Mouse (Mus musculus) adrenal gland, postnatal 4 days (tissue): ENCODE data around the gene Nlgn2. TPM values are rescaled to one million over a fixed set of nuclear protein-coding genes. Genes with fewer than 3 reads are reported as not detected.

ENCODE experiments used
- DNase-seq, 2 experiments: peaks; one replicate each; pipeline ENCODE4 v3.0.0; 2021 to 2022; ENCODE audit warnings: low spot score in 2 of 2, mixed read lengths in 2 of 2
- microRNA-seq: library from miRNA; unstranded; fragments of <30 nt; microRNA quantifications from one replicate; pipeline ENCODE4 v1.2.0, GENCODE M21; 2021
- total RNA-seq, 2 experiments: library from RNA; stranded (reverse); gene quantifications; 2 replicates each; pipeline ENCODE4 v1.2.3; 2021

Gene Nlgn2
- total RNA-seq, 2 experiments from 2014 or later, result 33.6 to 35.2 TPM

DNA sequence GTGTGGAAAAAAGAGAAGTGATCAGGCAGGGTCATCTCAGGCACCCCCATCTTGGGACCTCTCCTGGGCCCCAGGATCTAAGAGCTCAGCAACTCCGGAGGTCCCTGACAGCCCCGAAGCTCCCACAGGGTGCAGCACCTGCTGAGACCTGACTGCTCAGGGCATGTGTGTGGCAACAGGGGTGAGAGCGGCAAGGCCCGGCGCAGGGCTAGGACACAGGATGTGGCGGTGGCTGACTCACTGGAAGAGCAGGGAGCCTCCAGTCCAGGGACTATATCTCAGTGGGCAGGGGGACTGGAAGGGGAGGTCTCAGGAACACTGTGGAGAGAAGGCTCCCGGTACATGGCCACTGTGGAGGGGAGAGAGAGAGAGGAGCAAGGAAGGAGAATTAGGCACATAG lies 39.7 kb downstream of the Nlgn2 start:
- no peak for DNase-seq

DNA sequence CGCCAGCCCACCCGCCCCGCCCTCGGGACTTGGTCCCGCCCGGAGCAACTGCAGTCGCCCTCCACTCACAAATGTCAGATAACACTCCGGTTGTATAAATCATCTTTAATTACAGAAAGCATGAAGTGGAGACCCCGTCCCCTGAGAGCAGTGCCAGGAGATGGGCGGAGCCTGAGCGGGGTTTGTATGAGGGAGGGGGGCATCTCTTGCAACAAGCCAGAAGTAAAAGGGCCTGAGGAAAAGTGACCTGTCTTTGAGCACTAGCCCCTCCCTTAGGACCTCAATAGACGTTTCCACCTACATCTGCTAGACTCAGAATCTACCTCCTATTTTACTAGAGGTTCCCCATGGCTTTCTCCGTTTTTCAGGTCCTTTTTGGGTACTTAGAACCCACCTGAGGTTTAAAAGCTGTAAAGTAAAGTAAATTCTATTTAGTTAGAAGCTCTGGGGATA lies 41.6 kb downstream of the Nlgn2 start:
- DNase-seq, result no peak

DNA sequence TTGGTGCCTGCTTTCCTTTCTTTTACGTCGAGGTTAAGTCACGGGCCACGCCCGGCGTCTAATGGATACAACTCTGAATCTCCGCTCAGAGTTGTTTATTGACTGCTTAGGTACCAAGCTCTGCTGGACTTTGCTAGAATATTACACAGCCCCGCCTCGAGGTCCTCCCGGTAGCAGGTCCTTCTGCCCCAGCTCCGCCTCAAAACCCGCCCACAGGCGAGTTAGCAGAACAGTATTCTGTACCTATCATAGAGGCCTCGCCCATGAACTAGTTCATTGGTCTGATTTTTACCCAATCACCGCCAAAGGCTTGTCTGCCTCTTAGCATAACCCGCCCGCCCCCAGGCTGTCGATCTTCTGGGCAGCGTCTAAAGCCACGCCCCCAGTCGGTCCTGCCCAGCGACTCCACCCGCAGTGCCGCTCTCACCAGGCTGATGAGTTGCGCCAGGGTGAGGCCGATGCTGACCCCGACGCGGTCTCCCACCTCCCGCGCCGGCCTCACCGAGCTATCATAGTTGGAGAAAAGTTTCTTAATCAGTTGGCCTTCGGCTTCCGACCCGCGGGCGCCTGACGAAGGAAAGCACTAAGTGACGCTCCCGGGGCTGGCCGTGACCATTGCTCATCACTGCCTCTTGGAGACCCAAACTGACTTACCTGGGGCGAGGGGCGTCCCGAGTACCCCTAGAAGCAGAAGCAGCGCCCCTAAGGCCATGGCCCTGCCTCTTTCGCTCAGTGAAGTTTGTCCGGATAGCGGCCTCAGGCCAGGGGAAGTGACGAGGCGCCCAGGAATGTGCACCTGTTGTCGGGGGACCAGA lies 42.2 kb downstream of the Nlgn2 start, which contains the start of gene Chrnb1:
TSS of gene Chrnb1 (minus strand) at position 776 of the 815 bp plus-strand sequence.
- DNase-seq, result peak; percentile 63 to 83

DNA sequence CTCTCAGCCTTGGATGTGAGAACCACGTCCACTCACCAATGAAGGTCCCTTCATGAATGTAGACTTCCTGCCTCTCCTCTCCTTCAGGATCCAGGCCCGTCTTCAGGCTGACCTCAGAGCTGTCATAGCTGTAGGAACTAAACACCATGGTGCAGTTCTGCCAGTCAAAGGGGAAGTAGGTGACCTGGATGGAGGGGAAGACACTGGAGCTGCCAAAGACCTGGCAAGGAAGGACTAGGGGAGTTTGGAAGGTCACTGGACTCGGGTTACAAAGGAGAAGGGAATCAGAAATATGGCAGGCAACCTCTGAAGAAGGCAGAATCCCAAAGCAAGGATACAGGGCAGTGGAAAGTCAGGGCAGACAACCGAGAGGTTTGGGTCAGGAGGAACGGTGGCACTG lies 44.2 kb downstream of the Nlgn2 start:
- DNase-seq, result no peak

DNA sequence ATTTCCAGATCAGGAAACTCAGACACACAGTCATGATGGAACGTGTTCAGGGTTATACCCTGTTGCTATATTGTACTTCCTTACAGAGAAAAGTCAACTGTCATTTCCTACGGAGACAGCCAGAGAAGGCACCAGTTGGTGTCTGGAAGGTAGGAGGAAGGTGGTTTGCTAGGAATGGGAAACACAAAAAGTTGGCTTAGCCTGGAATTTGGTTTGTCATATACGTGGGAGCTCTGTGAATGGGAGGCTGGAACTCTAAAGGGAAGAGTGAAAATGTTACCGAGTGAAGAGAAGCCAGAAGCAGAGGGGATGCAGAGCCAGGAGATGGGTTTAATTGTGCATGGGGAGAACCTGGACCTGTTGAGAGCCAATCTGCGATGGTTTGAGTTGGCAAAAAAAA lies 46.2 kb downstream of the Nlgn2 start:
- DNase-seq, result no peak

DNA sequence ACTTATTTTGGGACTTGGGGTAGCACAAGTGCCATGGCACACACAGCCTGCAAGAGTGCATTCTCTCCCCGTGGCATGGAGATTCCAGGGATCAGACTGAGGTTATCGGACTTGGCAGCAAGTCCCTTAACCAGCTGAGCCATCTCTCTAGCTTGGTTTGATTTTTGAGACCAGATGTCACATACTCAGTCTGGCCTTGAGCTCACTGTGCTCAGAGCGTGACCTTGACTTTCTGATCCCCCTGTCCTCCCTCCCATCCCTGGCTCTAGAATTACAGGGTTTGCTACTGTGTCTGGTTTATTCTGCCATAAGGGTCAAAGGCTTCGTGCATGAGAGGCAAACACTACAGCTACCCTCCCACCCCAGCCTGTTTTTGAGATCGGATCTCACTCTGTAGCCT lies 48.2 kb downstream of the Nlgn2 start:
- no peak for DNase-seq

DNA sequence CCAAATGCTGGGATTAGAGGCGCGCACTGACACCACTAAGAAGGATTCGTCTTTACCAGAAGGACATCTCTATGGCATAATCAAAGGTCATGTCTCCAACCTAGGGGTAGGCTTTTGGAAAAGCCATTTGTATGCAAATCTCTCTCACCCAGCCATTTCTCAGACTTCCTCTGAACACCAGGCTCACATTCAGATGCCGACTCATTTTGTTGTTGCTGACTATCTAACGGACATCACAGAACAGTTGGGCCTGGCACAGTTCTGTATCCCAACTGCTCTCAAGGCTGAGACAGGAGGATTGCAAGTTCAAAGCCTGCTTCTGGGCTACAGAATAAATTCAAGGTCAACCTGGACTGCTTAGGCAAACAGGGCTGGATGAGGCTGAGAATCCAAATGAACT lies 50.3 kb downstream of the Nlgn2 start:
- DNase-seq, result no peak

DNA sequence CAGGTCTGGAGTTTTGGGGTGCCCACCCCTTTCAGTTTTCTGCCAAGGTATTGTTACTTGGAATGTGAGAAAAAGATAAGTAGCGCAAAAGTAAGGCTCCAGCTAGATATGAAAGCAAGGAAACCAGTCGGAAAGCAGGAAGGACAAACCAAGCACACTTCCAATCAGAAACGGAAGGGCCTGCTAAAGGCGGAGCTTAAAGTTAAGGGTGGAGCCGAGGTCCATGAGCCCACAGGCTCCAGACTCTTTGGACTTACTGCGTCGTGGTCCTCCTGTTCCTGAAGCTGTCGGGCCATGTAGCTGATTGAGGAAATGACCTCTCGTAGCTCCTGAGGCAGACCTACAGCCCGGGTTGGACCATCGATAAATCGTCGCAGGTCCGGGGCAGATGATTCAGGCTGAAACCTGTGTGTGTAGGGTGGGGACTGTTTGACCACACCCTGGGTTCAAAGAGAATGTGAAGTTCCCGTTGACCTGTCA lies 52.8 kb downstream of the Nlgn2 start:
- no peak for DNase-seq

DNA sequence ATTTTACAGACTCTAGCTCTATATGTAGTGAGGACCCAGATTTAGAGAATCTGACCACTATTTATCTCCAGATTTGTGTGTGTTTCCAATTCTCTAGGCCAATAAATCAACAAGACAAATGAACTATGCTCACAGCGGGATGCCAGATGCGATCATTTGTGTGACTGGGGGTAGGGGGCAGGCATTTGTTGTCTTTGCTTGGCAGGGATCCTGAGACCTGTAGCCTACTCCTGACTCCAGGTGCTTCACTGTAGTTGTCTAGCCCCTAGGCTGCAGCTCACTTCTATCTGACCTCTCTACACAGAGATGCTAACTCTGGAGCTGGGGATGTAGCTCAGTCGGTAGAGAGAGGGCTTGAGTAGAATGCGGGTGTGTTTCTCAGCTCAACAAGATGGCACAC lies 55.8 kb downstream of the Nlgn2 start:
- DNase-seq, result no peak

DNA sequence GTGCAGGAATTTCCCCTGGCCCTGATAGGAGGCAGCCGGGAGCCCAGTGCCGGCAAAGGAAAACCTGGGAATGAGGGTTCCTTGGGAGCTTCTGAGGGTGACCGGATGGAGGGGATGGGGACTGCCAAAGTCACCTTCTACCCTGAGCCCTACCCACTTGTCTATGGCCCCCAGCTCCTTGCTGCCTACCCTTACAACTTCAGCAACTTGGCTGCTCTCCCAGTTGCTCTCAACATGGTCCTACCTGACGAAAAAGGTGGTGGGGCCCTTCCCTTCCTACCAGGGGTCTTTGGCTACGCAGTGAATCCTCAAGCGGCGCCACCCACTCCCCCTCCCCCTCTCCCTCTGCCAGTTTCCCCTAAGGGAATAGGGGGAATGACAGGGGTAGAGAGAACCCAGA lies 58.6 kb downstream of the Nlgn2 start:
- no peak for DNase-seq

DNA sequence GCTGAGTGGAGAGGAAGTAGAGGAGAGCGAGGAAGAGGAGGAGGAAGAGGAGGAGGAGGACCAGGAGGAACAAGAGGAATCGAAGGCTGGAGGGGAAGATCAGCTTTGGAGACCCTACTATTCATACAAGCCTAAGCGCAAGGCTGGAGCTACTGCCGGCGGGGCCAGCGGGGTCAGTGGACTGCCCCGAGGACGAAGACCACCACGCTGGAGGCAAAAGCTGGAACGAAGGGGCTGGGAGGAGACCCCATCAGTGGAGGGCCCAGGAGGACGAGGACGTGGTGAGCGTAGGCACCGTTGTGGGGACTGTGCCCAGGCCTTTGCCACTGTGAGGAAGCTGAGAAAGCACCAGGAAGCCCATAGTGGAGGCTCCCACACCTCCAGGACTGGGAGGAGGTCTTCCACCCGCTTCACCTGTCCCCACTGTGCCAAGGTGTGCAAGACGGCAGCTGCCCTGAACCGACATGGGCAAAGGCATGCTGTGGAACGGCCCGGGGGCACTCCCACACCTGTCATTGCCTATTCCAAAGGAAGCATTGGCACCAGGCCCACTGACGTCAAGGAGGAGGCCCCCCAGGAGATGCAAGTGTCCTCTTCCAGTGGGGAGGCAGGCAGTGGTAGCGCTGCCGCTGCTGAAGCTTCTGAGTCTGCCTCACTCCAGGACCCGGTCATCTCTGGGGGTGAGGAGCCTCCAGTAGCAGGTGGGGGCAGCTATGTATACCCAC lies 59.2 kb downstream of the Nlgn2 start:
- no peak for DNase-seq

DNA sequence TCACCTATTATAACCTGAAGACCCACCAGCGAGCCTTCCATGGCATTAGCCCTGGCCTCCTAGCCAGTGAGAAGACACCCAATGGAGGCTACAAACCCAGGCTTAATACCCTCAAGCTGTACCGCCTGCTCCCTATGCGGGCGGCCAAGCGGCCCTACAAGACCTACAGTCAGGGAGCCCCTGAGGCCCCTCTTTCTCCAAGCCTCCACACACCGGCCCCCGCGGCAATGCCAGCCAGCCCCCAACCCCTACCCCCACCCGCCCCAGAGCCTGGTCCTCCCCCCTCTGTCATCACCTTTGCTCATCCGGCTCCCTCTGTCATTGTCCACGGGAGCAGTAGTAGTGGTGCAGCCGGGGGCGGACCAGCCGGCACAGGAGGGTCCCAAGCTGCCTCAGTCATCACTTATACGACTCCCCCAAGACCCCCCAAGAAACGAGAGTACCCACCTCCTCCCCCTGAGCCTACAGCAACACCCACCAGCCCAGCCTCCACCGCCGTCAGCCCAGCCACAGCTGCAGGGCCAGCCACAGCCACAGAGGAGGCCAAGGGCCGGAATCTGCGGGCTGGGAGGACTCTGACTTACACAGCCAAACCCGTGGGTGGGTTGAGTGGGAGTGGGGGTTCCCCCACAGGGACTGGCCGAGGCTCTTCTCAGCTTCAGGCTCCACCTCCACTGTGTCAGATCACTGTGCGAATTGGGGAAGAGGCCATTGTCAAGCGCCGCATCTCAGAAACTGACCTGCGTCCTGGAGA lies 59.9 kb downstream of the Nlgn2 start:
- DNase-seq, result no peak

DNA sequence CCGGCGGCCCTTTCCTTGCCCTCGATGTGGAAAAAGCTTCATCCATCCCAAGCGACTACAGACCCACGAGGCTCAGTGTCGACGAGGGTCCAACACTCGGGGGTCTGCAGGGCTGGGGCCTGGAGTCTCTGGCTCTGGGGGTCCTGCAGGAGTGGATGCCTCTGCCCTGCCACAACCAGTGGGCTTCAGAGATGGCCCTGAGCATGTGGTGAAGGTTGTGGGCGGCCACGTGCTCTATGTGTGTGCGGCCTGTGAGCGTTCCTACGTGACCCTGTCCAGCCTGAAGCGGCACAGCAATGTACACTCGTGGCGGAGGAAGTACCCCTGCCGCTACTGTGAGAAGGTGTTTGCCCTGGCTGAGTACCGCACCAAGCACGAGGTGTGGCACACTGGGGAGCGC lies 61.1 kb downstream of the Nlgn2 start:
- no peak for DNase-seq

DNA sequence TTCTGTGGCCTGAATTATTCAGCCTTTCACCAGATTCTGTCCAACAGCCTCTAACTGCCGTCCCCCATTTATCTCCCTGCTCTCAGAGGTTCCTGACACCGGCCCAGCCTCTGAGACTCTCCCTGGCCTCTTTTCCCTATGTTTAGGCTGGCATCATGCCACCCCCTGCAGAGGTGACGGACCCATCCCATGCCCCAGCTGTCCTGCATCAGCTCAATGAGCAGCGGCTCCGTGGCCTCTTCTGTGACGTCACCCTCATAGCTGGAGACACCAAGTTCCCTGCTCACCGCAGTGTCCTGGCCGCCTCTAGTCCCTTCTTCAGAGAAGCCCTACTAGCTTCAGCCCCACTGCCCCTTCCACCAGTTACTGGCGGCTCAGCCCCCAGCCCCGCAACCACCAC lies 61.9 kb downstream of the Nlgn2 start:
- no peak for DNase-seq

DNA sequence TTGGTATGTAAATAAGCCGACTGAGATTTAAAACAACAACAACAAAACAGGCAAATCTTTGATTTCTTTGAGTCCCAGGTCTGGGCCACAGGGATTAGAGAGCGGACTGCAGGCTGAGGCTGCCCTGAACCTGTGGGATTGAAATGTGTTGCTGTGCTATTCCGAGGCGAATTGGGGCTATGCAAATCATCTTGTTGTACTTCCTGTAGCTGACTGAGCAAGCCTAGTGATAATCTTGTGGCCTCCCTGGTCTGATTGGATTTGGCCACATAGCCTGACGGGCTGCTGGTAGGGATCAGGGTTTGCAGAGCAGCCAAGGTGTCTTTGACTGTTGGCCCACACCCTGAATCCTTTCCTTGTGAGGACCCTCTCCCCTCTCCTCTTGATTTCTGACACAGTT lies 62.6 kb downstream of the Nlgn2 start:
- DNase-seq, result no peak

Small RNA genes lying within 50 kb of the gene (microRNA-seq; reads per million reads assigned to microRNA genes)
- not detected for gene Mir6924

Other genes starting within 250 kb of the Nlgn2 start
- gene Atp1b2, start 231.8 kb downstream of the Nlgn2 start, total RNA-seq, result 10 to 100 TPM; 74.6 to 83.4 TPM
- under 1 TPM in 1 of 2 experiments, not detected in 1; 0.59 TPM for gene Shbg, start 219.9 kb downstream of the Nlgn2 start, total RNA-seq
- gene Sat2, start 215.8 kb downstream of the Nlgn2 start, total RNA-seq, result 10 to 100 TPM; 18.3 to 20.9 TPM
- 100 to 1,000 TPM in 1 of 2 experiments, 10 to 100 TPM in 1; 89.3 to 111 TPM for gene Fxr2, start 204.8 kb downstream of the Nlgn2 start, total RNA-seq
- gene Sox15, start 182.5 kb downstream of the Nlgn2 start, total RNA-seq, result under 1 TPM; 0.62 to 0.73 TPM
- 100 to 1,000 TPM; 107 to 119 TPM for gene Mpdu1, start 175.1 kb downstream of the Nlgn2 start, total RNA-seq
- gene Cd68, start 171.6 kb downstream of the Nlgn2 start, total RNA-seq, result 10 to 100 TPM; 11.9 to 12.5 TPM
- 100 to 1,000 TPM; 640 to 673 TPM for gene Eif4a1, start 165.4 kb downstream of the Nlgn2 start, total RNA-seq
- gene Senp3, start 155.7 kb downstream of the Nlgn2 start, total RNA-seq, result 10 to 100 TPM; 86.6 to 90.7 TPM
- 1 to 10 TPM; 4.2 to 5.2 TPM for gene Tnfsf13, start 152.0 kb downstream of the Nlgn2 start, total RNA-seq
- gene Tnfsf12, start 141.9 kb downstream of the Nlgn2 start, total RNA-seq, result 10 to 100 TPM; 23.0 to 23.1 TPM
- gene Tnfsfm13, start 141.7 kb downstream of the Nlgn2 start, total RNA-seq, result 1 to 10 TPM; 3.1 to 4.6 TPM
- gene Polr2a, start 79.1 kb downstream of the Nlgn2 start, total RNA-seq, result 100 to 1,000 TPM in 1 of 2 experiments, 10 to 100 TPM in 1; 92.4 to 108 TPM
- not detected for gene Slc35g3, start 75.8 kb downstream of the Nlgn2 start, total RNA-seq
- 10 to 100 TPM; 48.5 to 58.3 TPM for gene Zbtb4, start 71.9 kb downstream of the Nlgn2 start, total RNA-seq
- 1 to 10 TPM; 3.6 to 4.0 TPM for gene Chrnb1, start 41.8 kb downstream of the Nlgn2 start, total RNA-seq
- 1 to 10 TPM; 3.4 to 4.8 TPM for gene Fgf11, start 35.9 kb downstream of the Nlgn2 start, total RNA-seq
- 1 to 10 TPM in 1 of 2 experiments, under 1 TPM in 1; 0.76 to 1.4 TPM for gene Tmem102, start 32.2 kb downstream of the Nlgn2 start, total RNA-seq
- gene Gm39566, start 22.5 kb downstream of the Nlgn2 start, total RNA-seq, result not detected
- not detected for gene Spem2, start 19.3 kb downstream of the Nlgn2 start, total RNA-seq
- gene Spem1, start 15.6 kb downstream of the Nlgn2 start, total RNA-seq, result not detected
- 100 to 1,000 TPM; 141 to 143 TPM for gene Tmem256, start 730 bp upstream of the Nlgn2 start, total RNA-seq
- gene Plscr3, start 8.6 kb upstream of the Nlgn2 start, total RNA-seq, result 10 to 100 TPM; 76.6 to 77.9 TPM
- gene Tnk1, start 20.9 kb upstream of the Nlgn2 start, total RNA-seq, result 1 to 10 TPM in 1 of 2 experiments, under 1 TPM in 1; 0.17 to 1.7 TPM
- gene Tmem95, start 40.2 kb upstream of the Nlgn2 start, total RNA-seq, result not detected
- gene Kctd11, start 43.6 kb upstream of the Nlgn2 start, total RNA-seq, result 1 to 10 TPM; 3.4 to 4.1 TPM
- gene Acap1, start 57.8 kb upstream of the Nlgn2 start, total RNA-seq, result 1 to 10 TPM; 1.4 to 1.7 TPM
- gene 2810408A11Rik, start 63.2 kb upstream of the Nlgn2 start, total RNA-seq, result 1 to 10 TPM; 4.8 to 5.6 TPM
- gene Neurl4, start 63.3 kb upstream of the Nlgn2 start, total RNA-seq, result 10 to 100 TPM; 45.9 to 53.3 TPM
- 10 to 100 TPM; 60.0 to 67.0 TPM for gene Gps2, start 76.1 kb upstream of the Nlgn2 start, total RNA-seq
- 100 to 1,000 TPM; 598 to 600 TPM for gene Eif5a, start 84.2 kb upstream of the Nlgn2 start, total RNA-seq
- 10 to 100 TPM in 1 of 2 experiments, 1 to 10 TPM in 1; 9.7 to 20.6 TPM for gene Ybx2, start 98.0 kb upstream of the Nlgn2 start, total RNA-seq
- gene Slc2a4, start 110.4 kb upstream of the Nlgn2 start, total RNA-seq, result 10 to 100 TPM; 23.6 to 24.8 TPM
- 10 to 100 TPM in 1 of 2 experiments, 1 to 10 TPM in 1; 3.1 to 17.3 TPM for gene Cldn7, start 127.0 kb upstream of the Nlgn2 start, total RNA-seq
- gene Ctdnep1, start 143.4 kb upstream of the Nlgn2 start, total RNA-seq, result 100 to 1,000 TPM; 119 to 130 TPM
- 10 to 100 TPM; 65.5 to 70.9 TPM for gene Elp5, start 144.7 kb upstream of the Nlgn2 start, total RNA-seq
- gene Gabarap, start 153.4 kb upstream of the Nlgn2 start, total RNA-seq, result 100 to 1,000 TPM; 294 to 311 TPM
- 10 to 100 TPM; 51.4 to 53.4 TPM for gene Phf23, start 158.0 kb upstream of the Nlgn2 start, total RNA-seq
- gene Dvl2, start 162.8 kb upstream of the Nlgn2 start, total RNA-seq, result 10 to 100 TPM; 35.5 to 38.2 TPM
- 100 to 1,000 TPM; 295 to 378 TPM for gene Acadvl, start 177.6 kb upstream of the Nlgn2 start, total RNA-seq
- 10 to 100 TPM; 63.0 to 64.4 TPM for gene Dlg4, start 179.2 kb upstream of the Nlgn2 start, total RNA-seq
- gene Asgr1, start 216.3 kb upstream of the Nlgn2 start, total RNA-seq, result 10 to 100 TPM in 1 of 2 experiments, 1 to 10 TPM in 1; 1.7 to 33.7 TPM